Mouse (Mus musculus): ENCODE results near the gene Oxsr1. TPM values are rescaled to one million over a fixed set of nuclear protein-coding genes. Genes with fewer than 3 reads are reported as not detected.
A peak's percentile ranks its signal among the peaks of the same experiment; 100 is the strongest.
"Not testable (repeated sequence)": the region's sequence is repeated elsewhere in the genome, so short reads cannot be mapped to it uniquely, and the experiment has no call there.

Gene Oxsr1
- total RNA-seq, 2 experiments from 2014 or later: 34.6 to 35.2 TPM

GRCm38 (mm10) chr9:119338350-119338749 is 16.1 kb upstream of the Oxsr1 start:
- no peak for DNase-seq

DNA sequence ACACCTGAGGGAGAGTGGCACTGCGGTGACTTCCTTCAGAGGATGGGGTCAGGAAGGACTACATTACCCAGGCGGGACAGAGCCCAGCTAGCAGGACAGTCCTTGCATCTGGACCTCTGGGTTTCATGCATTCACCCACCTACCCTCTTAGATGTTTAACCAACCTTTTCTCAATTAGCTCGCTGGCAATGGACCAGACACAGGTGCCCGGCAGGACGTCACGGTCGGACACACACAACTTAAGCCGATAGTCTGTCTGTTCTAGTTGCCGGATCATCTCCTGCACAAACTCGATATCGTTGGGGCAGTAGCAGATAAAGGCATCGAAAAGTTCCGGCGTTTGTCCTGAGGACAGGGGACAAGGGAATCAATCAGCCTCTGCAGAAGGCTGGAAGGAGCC is 15.6 kb upstream of the Oxsr1 start:
- DNase-seq: no peak

GRCm38 (mm10) chr9:119335571-119335970 is 13.3 kb upstream of the Oxsr1 start:
- no peak for DNase-seq

- DNase-seq: no peak
Measured at GRCm38 (mm10) chr9:119334834-119335233, 12.6 kb upstream of the Oxsr1 start.

GRCm38 (mm10) chr9:119334324-119334723 is 12.1 kb upstream of the Oxsr1 start:
- peak; percentile 67 for DNase-seq

DNA sequence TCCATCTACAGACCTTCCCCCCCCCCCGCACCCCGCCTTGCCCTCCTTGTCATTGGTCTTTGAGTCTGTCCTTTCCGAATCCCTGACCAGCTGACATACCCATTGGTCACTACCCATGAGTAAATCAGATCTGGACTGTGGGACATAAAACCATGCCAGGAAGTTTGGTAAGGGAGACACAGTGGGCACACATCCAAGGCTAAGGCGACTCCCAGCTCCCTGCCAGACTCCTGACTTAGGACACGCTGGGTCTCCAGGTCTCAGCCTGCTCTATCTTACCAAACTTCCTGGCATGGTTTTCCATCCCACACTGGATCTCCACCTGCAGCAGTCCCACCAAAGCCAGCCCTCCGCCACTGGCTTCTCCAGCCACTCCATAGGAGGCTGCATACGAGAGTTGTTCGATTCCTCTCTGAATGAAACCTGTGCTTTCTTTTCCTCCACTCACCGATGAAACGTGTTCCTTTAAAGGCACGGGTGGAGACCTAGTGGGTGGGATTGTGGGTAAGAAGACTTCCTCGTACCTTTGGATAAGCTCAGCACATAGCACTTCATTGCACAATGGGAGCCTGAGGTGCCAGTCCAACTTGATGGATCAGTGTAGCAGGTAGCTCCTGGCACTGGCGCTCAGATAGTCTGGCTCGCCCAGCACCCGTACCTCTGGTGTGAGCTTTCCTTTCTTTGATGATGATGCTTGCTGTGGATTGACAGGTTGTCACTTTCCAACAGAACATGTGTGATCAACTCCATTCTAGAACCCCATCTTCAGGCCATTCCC is 8.1 kb upstream of the Oxsr1 start:
- DNase-seq: peak; percentile 76

GRCm38 (mm10) chr9:119328488-119328887 is 6.3 kb upstream of the Oxsr1 start:
- DNase-seq: no peak

- no peak for DNase-seq
Measured at GRCm38 (mm10) chr9:119324130-119324529, 1.9 kb upstream of the Oxsr1 start.

DNA sequence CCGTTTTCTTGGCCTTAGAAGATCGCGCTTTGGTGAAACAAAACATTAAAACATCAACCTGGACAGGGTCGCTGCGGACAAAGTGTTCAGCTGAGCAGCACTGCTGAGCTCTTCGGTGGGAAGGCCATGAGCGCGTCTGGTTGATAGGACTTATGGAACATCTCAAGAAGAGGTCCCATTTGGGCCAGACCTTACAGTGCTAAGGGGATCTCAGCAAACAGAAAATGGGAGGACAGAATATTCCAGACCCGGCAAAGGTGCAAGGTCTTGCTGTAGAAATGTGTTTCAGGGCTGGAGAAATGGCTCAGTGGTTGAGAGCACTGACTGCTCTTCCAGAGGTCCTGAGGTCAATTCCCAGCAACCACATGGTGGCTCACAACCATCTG is 1.0 kb upstream of the Oxsr1 start:
- DNase-seq: no peak

DNA sequence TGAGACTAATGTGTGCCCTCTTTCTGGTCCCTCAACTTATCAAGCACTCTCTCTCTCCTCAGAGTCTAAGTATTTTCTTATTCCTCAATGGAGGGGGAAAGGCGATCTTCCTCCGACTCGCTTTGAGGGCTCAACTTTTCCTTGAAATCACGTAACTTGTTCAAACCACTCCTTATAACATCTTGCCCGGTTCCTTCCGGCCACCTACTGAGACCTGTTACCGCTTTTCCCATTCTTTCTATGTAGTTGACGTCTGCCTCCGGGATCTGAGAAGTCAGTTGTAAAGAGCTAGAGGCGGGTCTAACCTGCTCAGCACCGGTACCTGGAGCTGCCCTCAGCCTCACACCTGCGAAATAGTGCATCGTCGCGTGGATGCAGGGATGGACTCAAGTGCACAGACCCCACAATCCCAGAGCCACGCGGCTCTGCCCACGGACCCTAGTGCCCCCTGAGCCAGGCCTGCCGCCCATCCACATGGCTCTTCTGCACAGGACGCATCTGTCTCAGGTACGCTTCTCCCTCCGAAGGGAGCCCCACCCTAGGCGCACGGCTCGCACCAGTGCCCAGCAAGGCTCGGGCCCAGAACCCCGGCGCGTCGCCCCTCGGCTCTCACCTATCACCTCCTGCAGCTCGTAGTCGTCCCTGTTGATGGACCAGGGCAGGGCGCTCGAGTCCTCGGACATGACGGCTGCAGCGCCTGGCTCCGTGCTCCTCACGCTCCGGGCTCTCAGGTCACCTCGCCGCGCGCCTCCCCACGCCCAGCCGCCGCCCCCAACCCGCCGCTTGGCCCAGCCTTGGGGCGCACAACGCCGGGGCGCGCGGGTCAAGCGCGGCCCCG is 616 bp downstream of the Oxsr1 start:
- DNase-seq: peak; percentile 21

DNA sequence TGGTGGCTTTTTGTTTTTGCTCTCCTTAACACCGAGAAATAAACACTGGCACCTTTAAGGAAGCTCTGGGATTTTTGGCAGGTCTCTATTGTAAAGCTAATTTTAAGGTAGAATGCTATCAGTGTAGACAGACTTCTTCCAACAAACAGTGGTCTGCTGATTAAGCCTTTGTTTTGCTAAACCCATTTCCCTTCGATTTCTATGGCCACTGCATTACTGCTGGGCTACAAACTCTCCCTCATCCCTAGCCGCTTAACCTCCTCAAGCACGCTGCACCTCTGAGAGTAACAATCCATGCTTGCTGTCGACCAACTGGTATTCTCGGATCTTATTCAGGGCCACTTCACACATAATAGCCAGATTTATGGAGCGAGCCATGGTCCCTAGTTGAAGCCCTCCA is 1.3 kb downstream of the Oxsr1 start:
- DNase-seq: no peak

GRCm38 (mm10) chr9:119320446-119320845 is 1.8 kb downstream of the Oxsr1 start:
- DNase-seq: no peak

GRCm38 (mm10) chr9:119318891-119319290 is 3.3 kb downstream of the Oxsr1 start:
- DNase-seq: no peak

- no peak for DNase-seq
Measured at GRCm38 (mm10) chr9:119313096-119313495, 9.1 kb downstream of the Oxsr1 start.

DNA sequence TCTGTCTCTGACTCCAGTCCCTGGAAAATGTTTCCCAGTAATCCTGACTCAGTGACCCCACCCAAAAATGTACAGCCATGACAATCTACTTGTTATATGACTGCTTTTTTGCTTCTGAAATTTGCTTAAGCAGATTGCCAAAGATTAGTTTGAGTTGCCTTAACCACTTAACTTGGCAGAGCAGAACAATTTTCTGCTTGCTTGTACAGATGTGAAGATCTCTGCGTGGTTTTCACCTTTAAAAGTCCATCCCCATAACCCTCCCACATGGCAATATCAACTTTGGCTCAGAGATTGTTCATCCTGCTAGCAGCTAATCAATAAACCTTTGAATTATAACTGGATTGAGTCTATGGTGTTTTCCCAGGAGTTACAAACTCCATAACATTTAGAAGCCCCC is 13.2 kb downstream of the Oxsr1 start:
- no peak for DNase-seq

GRCm38 (mm10) chr9:119305863-119306262 is 16.4 kb downstream of the Oxsr1 start:
- DNase-seq: no peak

DNA sequence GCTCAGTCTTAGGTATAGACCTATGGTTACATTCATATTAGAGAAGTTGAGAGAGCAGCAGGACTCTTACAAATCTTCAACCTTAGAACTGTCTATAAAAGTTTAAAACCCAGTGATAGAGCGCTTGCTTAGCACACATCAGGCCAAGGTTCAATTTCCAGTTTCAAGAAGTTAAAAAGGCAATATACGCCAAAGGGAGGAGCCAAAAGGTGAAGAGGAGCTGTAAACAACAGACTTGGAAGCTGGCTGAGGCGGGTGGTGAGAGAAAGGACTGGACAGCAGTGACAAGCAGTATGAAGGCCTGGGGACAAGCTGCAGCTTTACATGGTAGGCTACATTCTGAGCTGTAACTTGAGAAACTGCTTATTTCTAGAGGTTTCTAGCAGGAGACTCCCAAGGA is 23.7 kb downstream of the Oxsr1 start:
- no peak for DNase-seq

GRCm38 (mm10) chr9:119297696-119298095 is 24.5 kb downstream of the Oxsr1 start:
- DNase-seq: no peak

DNA sequence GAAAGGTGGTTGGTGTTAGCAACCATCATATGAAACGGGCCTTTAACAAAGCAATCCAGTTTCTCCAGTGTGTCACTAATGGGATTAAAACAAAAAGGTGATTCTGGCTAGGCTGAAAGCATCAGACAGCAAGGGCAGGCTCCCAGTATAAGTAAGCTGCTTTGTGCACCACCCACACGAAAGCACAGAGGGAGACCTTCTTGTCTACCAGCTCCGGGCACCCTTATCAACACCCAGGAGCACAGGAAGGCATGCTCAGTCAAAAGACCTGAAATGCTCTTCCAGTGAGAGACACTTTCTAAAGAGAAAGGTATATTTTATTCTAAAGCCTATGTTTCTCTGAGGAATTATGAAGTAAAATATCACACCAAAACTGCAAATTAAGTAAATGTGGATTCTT is 31.4 kb downstream of the Oxsr1 start:
- no peak for DNase-seq

- DNase-seq: no peak
Measured at GRCm38 (mm10) chr9:119280894-119281682, 41.1 kb downstream of the Oxsr1 start.

GRCm38 (mm10) chr9:119278031-119278430 is 44.2 kb downstream of the Oxsr1 start:
- no peak for DNase-seq

- DNase-seq: peak; percentile 51
Measured at GRCm38 (mm10) chr9:119276321-119276720, 45.9 kb downstream of the Oxsr1 start.

DNA sequence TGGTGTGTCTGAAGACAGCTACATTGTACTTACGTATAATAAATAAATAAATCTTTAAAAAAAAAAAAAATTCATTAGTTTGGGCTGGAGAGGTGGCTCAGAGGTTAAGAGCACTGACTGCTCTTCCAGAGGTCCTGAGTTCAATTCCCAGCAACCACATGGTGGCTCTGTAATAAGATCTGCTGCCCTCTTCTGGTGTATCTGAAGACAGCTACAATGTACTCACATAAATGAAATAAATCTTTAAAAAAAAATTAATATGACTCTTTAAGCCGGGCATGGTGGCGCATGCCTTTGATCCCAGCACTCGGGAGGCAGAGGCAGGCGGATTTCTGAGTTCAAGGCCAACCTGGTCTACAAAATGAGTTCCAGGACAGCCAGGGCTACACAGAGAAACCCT is 47.4 kb downstream of the Oxsr1 start:
- not testable (repeated sequence) for DNase-seq

Measured in adrenal gland, postnatal 10 days (tissue).